Mouse (Mus musculus) embryo, embryonic 9.5 days (tissue): ENCODE results near the gene Fkbp15.

Experiments
- DNase-seq: peaks from one replicate; pipeline ENCODE4 v3.0.0-alpha.2; 2017; ENCODE audit errors: extremely low spot score

Gene Fkbp15

DNA sequence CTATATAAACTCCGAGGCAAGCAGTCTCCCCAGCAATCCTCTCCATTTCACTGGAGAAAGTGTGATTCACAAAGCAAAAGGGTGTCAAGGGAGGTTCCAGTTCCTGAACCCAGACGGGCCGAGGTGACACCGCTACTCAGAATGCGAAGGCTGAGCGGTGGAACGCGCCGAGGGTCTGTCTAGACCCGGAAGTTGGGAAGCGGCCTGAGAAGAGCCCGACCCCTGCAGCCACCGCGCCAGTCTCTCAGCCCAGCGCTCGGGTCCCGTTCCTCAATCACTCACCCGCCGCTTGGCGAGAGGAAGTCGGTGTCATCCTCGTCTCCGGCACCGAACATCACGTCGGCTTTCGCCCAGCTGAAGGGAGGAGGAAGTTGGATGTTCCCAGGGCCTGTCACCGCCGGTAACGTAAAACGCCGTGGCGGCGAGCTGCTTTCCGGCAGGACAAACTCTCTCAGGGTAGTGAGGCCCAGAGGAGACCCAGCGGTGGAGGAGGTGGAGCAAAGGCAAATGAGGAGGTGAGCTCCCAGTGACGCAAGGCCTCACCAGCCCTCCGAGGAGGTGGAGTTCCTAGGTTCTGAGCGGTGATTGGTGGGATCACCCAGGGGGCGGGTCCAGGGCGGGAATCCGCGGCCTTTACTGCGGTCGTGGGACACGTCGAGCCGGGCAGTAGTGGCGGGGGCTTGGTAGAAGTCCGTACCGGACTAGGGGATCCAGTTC, at the start of gene Fkbp15, which contains the start of gene Slc31a1:
Gene Fkbp15 (minus strand): TSS at position 461 of the 717 bp plus-strand sequence.
Gene Slc31a1 (plus strand): TSS at position 640 of the 717 bp plus-strand sequence.
- DNase-seq = peak; percentile 99

DNA sequence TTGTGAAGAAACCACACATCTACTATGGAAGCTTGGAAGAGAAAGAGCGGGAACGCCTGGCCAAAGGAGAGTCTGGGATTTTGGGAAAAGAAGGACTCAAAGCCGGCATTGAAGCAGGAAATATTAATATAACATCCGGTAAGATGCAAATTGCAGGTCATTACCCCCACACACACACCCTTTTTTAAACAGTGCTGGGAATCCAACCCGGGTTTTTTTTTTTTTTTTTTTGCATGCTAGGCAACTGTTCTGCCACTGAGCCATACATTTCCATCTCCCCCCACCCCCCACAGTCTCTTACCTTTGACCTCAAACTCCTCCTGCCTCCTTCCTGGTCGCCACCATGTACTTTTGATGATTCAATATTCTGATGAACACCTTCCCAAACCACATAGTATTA, 49.3 kb upstream of the Fkbp15 start:
- DNase-seq = no peak

DNA sequence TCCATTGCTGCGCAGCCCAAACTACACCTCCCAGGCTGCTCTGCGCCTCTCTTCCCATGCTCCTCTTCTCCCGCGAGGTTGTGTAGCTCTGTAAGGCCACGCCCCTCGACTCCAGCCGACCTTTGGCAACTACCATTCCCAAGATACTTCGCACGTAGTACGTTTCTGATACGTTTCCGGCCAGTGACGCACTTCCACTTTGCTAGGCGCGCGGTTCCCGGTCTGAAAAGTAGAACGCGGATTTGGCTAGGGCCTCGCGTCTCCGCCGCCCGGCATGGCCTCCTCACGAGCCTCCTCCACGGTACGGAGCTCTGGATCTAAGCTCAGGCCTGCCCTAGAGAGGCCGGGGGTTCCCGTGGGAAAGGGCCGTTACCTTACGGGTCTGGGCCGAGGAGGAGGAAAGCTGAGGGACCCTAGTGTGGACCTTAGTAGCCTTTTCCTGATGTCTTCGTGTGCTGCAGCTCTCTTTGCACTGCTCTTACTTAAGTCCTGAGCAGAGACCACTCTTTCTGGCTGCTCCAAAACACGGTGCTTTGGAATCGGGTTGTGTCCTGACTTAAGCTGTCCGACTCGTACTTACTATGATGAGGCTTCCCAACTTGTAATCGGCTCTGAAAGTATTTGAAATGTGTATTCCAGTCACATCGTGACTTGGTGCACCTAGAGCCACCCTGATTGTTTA, 48.4 kb upstream of the Fkbp15 start, which contains the start of the genes Cdc26 and Prpf4:
Gene Cdc26 (minus strand): TSS at position 42 of the 682 bp plus-strand sequence.
Gene Prpf4 (plus strand): TSS at position 197 of the 682 bp plus-strand sequence.
- DNase-seq = peak; percentile 94

DNA sequence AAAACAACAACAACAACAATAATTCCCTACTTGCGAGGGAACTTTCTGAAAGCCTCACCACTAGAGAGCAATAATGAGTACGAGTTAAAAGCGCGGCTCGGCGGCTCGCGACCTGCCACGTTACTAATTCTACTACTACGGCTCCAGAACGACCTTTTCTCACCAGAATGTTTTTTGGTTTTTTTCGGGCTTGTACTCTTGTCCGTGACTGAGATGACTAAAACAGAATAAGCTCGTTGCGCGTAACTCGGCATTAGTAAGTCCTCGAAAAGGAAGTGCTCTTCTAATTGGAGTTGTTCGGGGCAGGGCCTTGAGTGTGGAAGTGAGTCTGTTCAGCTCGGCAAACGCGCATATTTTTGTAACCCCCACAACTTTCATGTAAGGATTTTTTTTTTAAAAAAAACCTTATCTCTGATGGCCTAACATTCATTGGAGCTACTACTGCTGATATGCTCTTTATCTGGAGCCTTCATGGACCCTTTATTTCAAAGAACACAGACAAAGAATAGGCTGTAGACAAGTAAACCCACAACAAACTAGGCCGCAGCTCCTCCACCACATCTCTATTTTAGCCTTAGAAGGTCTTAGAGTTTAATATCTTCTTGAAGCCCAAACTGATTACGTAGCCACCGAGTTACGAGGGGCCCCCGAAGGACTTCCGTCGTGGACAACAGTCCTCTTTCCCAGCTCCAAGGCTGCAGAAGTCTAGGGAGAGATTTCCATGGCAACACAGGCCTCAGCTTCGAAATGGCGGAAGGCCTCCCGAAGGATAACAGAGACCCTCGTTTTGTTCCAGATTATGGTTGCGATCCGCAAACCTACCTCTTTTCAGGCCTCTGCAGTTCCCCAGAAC, 47.6 kb upstream of the Fkbp15 start:
- peak; percentile 79 for DNase-seq

DNA sequence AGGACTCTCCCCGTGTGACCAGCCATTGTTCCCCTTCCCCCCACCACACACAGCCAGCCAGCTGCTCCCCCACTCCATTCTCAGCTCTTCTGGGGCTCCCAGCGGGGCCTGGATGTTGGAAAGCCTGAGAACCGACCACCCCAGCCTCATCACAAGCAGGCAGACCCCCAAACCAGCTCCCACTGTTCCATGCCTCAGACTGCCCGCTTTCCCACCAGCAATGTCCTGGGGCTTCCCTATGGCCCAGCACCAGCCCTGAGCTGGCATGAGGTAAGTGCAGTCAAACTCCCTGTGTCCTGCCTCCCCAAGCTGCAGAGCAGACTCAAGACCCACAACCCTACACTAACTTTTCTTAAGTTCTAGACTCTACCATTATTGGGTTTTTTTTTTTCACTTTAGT, 45.8 kb upstream of the Fkbp15 start:
- no peak for DNase-seq

DNA sequence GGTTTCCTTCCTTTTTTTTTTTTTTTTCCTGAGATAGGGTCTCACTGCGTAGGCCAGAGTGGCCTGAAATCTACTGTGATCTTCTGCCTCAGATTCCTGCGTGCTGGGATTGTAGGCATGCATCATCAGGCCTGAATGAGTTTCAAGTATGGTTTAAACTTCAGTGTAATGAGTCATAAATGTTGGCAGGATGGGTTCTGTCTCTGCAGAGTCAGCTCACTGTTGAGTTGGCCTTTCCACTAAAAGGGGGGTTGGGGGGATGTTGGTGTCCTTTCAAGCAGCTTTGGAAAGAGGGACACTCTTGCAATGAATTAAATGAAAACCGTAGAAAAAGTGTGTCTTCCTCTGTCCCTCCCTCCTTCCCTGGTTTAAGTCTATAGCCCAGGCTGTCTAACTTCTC, 38.6 kb upstream of the Fkbp15 start:
- DNase-seq = no peak

DNA sequence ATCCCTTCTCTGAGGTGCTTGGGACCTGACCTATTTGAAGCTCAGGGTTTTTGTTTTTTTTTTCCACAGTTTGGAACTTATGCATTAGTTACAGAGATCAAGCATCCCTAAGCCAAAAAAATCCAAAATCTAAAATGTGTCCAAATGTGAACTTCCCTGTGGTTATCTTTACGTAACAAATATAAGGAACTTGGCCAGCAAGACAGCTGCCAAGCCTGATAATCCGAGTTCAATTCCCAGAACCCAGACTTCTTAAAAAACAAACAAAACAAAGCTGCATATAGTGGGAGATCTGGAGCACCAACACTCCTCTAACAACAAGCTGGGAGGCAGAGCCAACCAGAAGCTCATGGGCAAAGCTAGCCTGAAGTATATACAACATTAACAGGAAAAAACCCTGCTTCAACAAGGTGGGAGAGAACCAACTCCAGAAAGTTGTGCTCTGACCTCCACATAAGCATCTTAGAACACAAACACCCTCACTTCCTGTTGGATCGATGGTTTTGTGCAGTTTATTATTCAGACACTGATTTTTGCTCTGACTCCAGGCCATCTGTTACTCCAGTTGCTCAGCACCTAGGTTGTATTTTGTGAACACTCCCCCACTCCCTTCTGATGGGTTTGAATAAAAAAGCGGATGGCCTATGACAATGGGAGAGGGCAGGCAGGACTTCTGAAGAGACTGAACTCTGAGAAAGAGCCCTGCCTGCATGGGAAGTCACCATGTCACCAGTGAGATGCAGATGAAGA, 37.4 kb upstream of the Fkbp15 start:
- DNase-seq = no peak

DNA sequence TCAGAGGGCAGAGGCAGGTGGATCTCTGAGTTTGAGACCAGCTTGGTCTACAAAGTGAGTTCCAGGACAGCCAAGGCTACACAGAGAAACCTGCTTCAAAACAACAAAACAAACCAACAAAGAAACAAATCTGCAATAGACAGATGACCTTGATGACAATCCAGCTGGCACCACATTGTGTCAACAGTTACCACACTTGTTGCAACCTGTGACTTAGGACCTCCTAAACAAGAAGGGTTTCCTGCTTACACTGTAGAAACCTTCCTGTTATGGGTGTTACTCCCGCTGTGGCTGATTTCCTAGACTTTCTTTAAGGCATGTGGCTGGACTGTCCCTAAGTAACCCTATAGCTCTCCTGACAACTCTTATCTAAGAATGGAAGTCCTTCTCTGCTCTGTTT, 35.5 kb upstream of the Fkbp15 start:
- no peak for DNase-seq

DNA sequence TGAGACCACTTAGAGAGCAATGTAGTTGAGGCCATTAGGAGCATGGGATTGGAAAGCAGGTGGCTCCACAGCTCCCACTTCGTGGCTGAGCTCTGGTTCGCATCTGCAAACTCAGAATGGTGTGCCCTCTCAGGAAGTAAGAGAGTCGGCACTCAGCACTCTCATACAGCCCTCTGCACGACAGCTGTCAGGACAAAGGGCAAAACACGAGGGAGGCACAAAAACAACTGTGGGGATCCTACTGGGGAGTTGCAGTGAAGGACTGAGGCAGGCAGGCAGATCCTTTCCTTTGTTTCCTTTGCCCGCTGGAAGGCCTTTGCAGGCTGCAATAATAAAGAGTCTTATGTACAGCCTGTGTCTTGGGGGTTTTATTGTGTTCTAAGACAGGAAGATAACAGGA, 33.1 kb upstream of the Fkbp15 start:
- DNase-seq = peak; percentile 14

DNA sequence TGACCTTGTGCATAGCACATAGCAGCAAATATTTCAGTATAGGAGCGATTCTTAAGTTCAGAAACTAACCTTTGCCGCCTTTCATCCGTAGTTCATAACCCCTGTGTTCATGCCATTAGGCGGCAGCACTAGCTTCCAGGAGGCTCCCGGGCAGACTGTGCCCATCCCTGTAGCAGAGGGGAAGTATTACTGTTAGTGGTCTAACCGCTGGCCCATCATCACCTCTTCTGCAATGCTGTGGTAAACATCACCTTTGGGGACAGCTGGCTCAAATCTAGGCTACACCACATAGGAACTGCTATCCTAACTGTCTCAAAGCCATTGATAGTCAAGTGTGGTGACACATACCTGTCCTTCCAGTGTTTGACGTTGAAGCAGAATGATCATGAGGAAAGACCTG, 31.5 kb upstream of the Fkbp15 start:
- no peak for DNase-seq

DNA sequence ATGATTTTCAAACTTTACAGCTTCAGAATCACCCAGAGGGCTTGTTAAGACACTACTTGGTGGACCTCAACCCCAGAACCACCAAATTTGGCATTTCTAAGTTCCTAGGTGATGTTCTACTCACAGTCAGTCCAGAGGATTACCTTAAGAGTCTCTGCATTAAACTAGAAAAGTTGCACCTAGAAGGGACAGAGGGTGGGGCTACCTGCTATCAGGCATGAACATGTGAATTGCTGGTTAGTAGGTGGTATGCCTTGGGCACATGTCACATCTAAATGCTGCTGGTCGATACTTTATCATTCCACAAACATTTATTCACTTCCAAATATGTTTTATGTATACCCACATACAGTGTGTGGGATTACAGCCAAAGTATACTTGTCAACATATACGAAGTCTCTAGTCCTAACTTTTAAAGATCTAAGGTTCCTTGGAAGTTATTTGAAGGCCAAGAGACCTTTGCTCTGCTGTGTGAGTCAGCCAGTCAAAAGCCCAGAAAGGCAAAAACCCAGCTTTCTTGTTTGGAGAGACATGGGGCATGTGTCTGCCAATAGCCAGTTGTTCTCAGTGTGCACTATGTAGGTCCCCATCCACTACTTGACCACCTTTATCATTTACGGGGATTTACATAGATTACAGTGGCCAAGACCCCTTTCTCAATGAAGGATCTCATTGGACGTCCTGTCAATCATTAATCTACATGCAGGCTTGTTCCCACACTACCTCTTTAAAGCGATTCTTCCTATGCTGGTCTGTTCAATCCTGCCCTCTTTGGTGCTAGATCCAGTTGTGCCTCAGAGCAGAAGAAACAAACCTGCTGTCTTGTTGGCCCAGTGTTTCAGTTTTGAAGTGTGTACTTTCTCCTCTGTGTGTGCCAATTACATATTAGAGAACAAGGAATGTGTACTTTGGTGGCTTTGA, 29.5 kb upstream of the Fkbp15 start:
- DNase-seq = no peak

DNA sequence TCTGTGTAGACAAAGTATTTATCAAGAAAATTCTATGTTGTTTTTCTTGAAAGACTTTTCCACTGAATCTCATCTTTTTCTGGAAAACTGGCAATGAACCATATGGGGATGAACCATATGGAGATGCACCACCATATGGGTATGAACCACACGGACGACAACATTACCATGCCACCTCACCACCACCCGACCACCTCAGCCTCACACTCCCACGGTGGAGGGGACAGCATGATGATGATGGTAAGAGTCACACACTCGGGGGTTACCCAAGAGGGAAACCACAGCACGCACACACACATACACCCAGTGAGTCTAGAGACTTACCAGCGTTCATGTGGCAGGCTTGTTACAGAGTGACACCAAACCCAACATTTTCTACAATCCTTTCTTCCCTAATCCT, 25.1 kb upstream of the Fkbp15 start:
- DNase-seq = no peak

DNA sequence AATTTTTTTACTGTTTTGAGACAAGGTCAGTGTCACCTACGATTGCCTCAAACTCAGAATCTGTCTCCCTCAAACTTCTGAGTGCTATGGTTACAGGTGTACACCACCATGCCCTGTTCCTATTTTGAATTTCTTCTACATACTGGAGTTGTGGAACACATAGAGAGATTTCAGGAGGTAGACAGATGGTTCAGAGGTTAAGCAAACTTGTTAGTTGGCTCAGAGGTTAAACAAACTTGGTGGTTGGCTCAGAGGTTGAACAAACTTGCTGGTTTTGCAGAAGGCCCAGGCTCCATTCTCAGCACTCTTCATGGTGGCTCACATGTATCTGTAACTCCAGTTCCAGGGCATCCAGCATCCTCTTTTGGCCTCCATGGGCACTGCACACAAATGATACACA, 23.8 kb upstream of the Fkbp15 start:
- no peak for DNase-seq

DNA sequence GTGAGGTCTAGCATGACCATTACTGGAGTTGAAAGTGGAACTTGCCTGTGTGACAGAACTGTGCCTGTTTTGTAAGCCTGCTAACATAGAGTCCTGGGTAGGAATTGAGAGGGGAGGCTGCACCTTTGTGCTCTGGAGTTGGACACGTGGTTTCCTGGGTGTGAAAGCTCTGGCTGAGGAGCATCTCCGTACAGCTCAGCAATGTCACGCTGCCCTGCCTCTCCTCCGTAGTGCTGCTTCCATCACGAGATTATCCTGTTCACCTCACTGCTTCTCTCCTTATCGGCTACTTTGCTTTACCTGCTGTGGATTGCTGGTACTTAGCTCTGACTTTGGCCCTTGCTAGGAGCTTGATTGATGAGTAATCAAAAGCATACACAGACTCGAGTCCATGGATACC, 23.4 kb upstream of the Fkbp15 start:
- no peak for DNase-seq

DNA sequence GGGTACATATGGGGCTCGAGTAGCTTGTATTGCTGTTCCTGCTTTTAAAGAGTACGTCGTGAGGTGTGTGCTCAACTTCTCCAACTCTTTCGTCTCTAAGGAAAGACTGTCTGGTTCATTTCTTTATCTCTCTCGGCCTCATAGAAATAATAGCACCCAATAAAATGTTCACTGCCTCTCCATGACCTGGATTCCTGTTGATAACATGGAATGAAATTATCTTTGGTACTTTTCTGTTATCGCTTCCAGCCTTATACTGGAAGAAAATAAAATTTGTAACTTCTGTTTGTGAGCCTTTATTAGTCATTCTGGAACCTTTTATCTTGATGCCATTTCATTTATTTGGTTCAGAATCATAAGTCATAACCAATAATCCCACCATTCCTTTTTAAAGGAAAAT, 22.9 kb upstream of the Fkbp15 start:
- DNase-seq = no peak

DNA sequence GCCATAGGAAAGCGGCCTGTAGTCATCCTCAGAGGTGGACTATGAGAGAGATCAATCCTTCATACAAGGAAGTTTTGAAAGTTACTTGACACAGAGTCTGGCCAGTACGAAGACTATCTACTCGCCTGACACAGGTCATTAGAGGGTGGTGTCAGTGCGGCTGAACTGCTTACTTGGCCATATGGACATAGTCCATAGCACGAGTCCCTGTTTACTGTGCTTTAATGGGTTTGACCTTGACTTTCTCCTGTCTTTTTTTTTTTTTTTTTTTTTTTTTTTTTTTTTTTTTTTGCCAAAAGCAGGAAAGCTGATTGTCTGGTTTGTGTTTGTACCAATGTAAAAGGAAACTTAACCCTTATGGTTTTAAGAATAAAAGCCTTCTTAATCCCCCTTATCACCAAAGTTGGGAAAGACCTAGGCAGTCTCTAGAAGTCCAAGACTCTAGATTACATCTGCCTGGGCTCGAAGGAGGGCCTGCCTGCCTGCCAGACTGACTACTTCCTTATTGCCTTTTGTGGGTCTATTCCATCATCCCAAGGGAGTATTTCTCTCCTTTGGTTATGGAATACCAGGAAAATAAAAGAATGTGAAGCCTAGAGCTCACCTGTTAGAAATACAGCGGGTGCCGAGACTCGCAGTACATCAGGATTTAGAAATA, 19.5 kb upstream of the Fkbp15 start:
- DNase-seq = no peak

DNA sequence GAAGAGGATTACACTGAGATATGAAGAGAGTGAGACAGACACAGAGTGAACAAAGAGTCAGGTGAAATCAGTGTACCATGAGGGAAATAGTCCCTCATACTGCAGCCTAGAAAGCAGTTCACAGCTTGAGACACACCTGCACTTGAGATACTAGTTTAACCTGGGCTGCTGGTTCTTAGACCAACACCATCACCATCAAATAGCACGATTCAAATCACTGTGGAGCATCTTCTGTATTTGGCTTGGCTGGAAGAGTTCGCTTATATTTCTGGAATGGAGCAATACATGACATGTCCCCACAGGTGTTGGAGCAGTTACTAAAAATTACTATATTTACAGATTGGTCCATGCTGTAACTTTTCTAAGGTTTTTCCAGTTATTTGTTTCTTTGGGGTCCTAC, 15.8 kb upstream of the Fkbp15 start:
- DNase-seq = no peak

DNA sequence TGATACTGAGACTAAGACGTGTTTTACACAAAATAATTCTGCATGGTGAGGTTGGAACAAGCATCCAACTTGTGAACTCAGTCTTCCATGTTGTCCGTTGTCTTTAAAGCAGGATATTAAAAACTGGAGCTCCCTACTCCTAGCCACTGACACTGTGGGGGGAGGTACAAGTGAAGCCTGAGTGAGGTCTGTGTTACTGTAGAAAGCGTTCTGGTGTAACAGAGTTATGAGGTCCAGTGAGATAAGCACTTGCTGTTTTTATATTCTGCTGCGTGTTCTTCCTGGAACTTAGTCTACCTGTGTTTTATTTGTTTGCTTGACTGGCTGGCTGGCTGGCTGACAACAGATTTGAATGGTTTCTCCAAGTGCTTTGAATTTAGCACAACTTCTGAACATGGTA, 14.0 kb upstream of the Fkbp15 start:
- DNase-seq = no peak

DNA sequence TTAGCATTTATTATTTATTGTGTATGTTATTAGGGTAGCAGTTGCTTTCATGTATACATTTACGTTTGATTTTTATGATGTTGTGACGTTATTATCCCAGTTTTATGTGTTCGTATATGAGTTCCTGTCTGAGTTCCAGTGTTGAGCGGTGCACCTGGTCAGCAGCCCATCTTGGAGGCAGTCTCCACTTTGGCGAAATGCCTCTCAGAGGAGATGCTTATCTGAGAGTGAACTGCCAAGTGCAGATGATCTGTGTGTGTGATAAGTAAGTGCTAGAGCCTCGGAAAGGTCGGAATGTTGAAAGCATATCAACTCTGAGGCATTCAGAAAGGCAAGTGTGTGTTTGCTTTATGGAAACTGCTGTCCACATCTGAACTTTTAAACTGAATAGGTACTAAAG, 13.3 kb upstream of the Fkbp15 start:
- DNase-seq = no peak
